8 mouse cellular contexts compared by ENCODE assay signal in genomic region chr12:30584863-30585262, GRCm38 (mm10). TPM values are rescaled to one million over a fixed set of nuclear protein-coding genes. Genes with fewer than 3 reads are reported as not detected.
A peak's percentile ranks its signal among the peaks of the same experiment; 100 is the strongest.
DNase-seq lines count a peak whose midpoint lies in the region; ATAC-seq and TF ChIP-seq lines count a peak whose summit lies in the region.

No protein-coding gene starts in this region.

- H3K9me3 ChIP-seq in lung, embryonic 15.5 days: no peaks in the 10 kb centered on the region
- no peaks in the 10 kb centered on the region for H3K9me3 ChIP-seq in limb, embryonic 11.5 days (ENCODE audit: control insufficient read depth, low read length)
- no peaks in the 10 kb centered on the region for H3K9me3 ChIP-seq in neural tube, embryonic 15.5 days (replicated peaks)

- H3K27me3 ChIP-seq in lung, embryonic 15.5 days: no peaks in the 10 kb centered on the region
- H3K27me3 ChIP-seq in limb, embryonic 11.5 days (ENCODE audit: control insufficient read depth, insufficient read depth, low read length): no peaks in the 10 kb centered on the region
- no peaks in the 10 kb centered on the region for H3K27me3 ChIP-seq in neural tube, embryonic 15.5 days (replicated peaks)

- no peak for TF ChIP-seq POLR2A in embryonic fibroblast, embryonic 13.5 days (IDR thresholded peaks at IDR 0.05; ENCODE audit: low read depth, low read length)

- WGBS in lung, embryonic 15.5 days: 5% methylated on average over 6 of the region's 6 CpGs
- WGBS in limb, embryonic 11.5 days: 15% methylated on average over 6 of the region's 6 CpGs
- 14% methylated on average over 6 of the region's 6 CpGs for WGBS in neural tube, embryonic 15.5 days

- ATAC-seq in lung, embryonic 15.5 days (ENCODE audit: borderline replicate concordance, extremely low read depth, low FRiP score, low TSS enrichment): no peak
- peak; percentile 10; the same call in 1 of the 2 replicates for ATAC-seq in limb, embryonic 11.5 days (ENCODE audit: insufficient number of reproducible peaks, low FRiP score, low TSS enrichment, low read depth)
- ATAC-seq in neural tube, embryonic 15.5 days (ENCODE audit: low FRiP score): peak; percentile 45; the same call in 1 of the 2 replicates

- H3K4me2 ChIP-seq in lung, embryonic 15.5 days: peak overlapping the region; percentile 88
- H3K4me2 ChIP-seq in limb, embryonic 11.5 days (ENCODE audit: low read depth, severe bottlenecking): peak overlapping the region; percentile 80
- H3K4me2 ChIP-seq in neural tube, embryonic 15.5 days: peak overlapping the region; percentile 89

- peak overlapping the region; percentile 68 for H3K9ac ChIP-seq in lung, embryonic 15.5 days
- H3K9ac ChIP-seq in limb, embryonic 11.5 days (ENCODE audit: low read length): peak overlapping the region; percentile 59
- peak overlapping the region; percentile 91 for H3K9ac ChIP-seq in neural tube, embryonic 15.5 days (replicated peaks)

- H3K4me3 ChIP-seq in lung, embryonic 15.5 days: peak overlapping the region; percentile 72
- H3K4me3 ChIP-seq in embryonic fibroblast, embryonic 13.5 days (ENCODE audit: insufficient read depth, low read length): peak overlapping the region; percentile 93
- peak overlapping the region; percentile 50 for H3K4me3 ChIP-seq in limb, embryonic 11.5 days (ENCODE audit: low read depth, low read length)
- H3K4me3 ChIP-seq in neural tube, embryonic 15.5 days (replicated peaks): peak overlapping the region; percentile 68

- no peak for TF ChIP-seq CTCF in embryonic fibroblast, embryonic 13.5 days (IDR thresholded peaks at IDR 0.05; ENCODE audit: borderline replicate concordance, insufficient read depth, low read length)

- no peak for DNase-seq in lung, postnatal 36 days
- DNase-seq in limb, embryonic 11.5 days (ENCODE audit: low spot score): no peak
- DNase-seq in thymus, postnatal 4 days: no peak
- no peak for DNase-seq in spleen, postnatal 10 days (ENCODE audit: low spot score in 2 of 2)
- no peak for DNase-seq in urinary bladder, postnatal 36 days (ENCODE audit: low spot score in 2 of 2)

- peaks cover 5% of the 10 kb centered on the region; the same call in 1 of the 2 replicates for H3K4me1 ChIP-seq in lung, embryonic 15.5 days
- peaks cover 4% of the 10 kb centered on the region; the same call in 1 of the 2 replicates for H3K4me1 ChIP-seq in embryonic fibroblast, embryonic 13.5 days (ENCODE audit: control insufficient read depth, insufficient read depth, low read length)
- no peaks in the 10 kb centered on the region for H3K4me1 ChIP-seq in limb, embryonic 11.5 days (ENCODE audit: control insufficient read depth, insufficient read depth, low read length)
- H3K4me1 ChIP-seq in neural tube, embryonic 15.5 days: peaks cover 15% of the 10 kb centered on the region

- H3K27ac ChIP-seq in lung, embryonic 15.5 days: peak overlapping the region; percentile 91
- peak overlapping the region; percentile 90 for H3K27ac ChIP-seq in embryonic fibroblast, embryonic 13.5 days (ENCODE audit: insufficient read depth, low read length)
- H3K27ac ChIP-seq in limb, embryonic 11.5 days (replicated peaks; ENCODE audit: low read depth, low read length): no peak overlapping the region
- peak overlapping the region; percentile 92 for H3K27ac ChIP-seq in neural tube, embryonic 15.5 days (replicated peaks)

- H3K36me3 ChIP-seq in lung, embryonic 15.5 days: peaks cover 23% of the 10 kb centered on the region; the same call in 1 of the 2 replicates
- no peaks in the 10 kb centered on the region for H3K36me3 ChIP-seq in limb, embryonic 11.5 days (ENCODE audit: control insufficient read depth, insufficient read depth, low read length)
- H3K36me3 ChIP-seq in neural tube, embryonic 15.5 days: peaks cover 21% of the 10 kb centered on the region

RNA-seq across cellular contexts. Expression of gene Tmem18, which starts 0.6 kb away (rescaled TPM):
- polyA plus RNA-seq in lung, embryonic 15.5 days (2015; fragmentation: Nextera tagmentation; extraction: Ambion mirVana): 30.8 and 32.4 TPM in 2 replicates
- 22.8 and 31.1 TPM in 2 replicates for polyA plus RNA-seq in embryonic fibroblast, embryonic 13.5 days (2011; ENCODE audit: insufficient read length, low read depth, missing spikeins)
- polyA plus RNA-seq in limb, embryonic 11.5 days (2014; fragmentation: Nextera tagmentation; extraction: Ambion mirVana): 25.8 and 27.0 TPM in 2 replicates
- 35.0 and 36.6 TPM in 2 replicates for polyA plus RNA-seq in neural tube, embryonic 15.5 days (2015; fragmentation: Nextera tagmentation; extraction: Ambion mirVana)
